Mouse (Mus musculus): ENCODE results near the gene Lyrm9.

Lyrm9 gene

GRCm38 (mm10) chr11:78851216-78851870 is 25.0 kb downstream of the Lyrm9 start:
- in situ Hi-C loops (cut with MboI, MseI) = no loop called here

- in situ Hi-C loops (cut with MboI, MseI) = no loop called here
Observed at GRCm38 (mm10) chr11:78851871-78852265, 25.5 kb downstream of the Lyrm9 start.

GRCm38 (mm10) chr11:78852529-78852928 is 26.1 kb downstream of the Lyrm9 start:
- in situ Hi-C loops (cut with MboI, MseI) = no loop called here

GRCm38 (mm10) chr11:78856310-78856709 is 29.9 kb downstream of the Lyrm9 start:
- in situ Hi-C loops (cut with MboI, MseI) = loop anchor here (5.0 kb wide), 1 partner anchor 61 kb away; no protein-coding TSS in a partner anchor

GRCm38 (mm10) chr11:78857611-78858010 is 31.2 kb downstream of the Lyrm9 start:
- in situ Hi-C loops (cut with MboI, MseI) = loop anchor here (5.0 kb wide), 1 partner anchor 60 kb away; no protein-coding TSS in a partner anchor

- in situ Hi-C loops (cut with MboI, MseI) = no loop called here
Observed at GRCm38 (mm10) chr11:78863898-78864297, 37.5 kb downstream of the Lyrm9 start.

GRCm38 (mm10) chr11:78864567-78865278 is 38.3 kb downstream of the Lyrm9 start:
- in situ Hi-C loops (cut with MboI, MseI) = loop anchor here (5.0 kb wide), 1 partner anchor 323 kb away; no protein-coding TSS in a partner anchor

GRCm38 (mm10) chr11:78865314-78865713 is 38.9 kb downstream of the Lyrm9 start:
- in situ Hi-C loops (cut with MboI, MseI) = loop anchor here (5.0 kb wide), 1 partner anchor 322 kb away; no protein-coding TSS in a partner anchor

- in situ Hi-C loops (cut with MboI, MseI) = loop anchor here (5.0 kb wide), 1 partner anchor 321 kb away; no protein-coding TSS in a partner anchor
Observed at GRCm38 (mm10) chr11:78866486-78866885, 40.1 kb downstream of the Lyrm9 start.

- in situ Hi-C loops (cut with MboI, MseI) = loop anchor here (5.0 kb wide), 1 partner anchor 320 kb away; no protein-coding TSS in a partner anchor
Observed at GRCm38 (mm10) chr11:78867696-78868095, 41.3 kb downstream of the Lyrm9 start.

GRCm38 (mm10) chr11:78869205-78869604 is 42.8 kb downstream of the Lyrm9 start:
- in situ Hi-C loops (cut with MboI, MseI) = loop anchor here (5.0 kb wide), 1 partner anchor 318 kb away; no protein-coding TSS in a partner anchor

- in situ Hi-C loops (cut with MboI, MseI) = no loop called here
Observed at GRCm38 (mm10) chr11:78870891-78871290, 44.5 kb downstream of the Lyrm9 start.

GRCm38 (mm10) chr11:78872782-78873181 is 46.4 kb downstream of the Lyrm9 start:
- in situ Hi-C loops (cut with MboI, MseI) = no loop called here

GRCm38 (mm10) chr11:78879727-78880126 is 53.3 kb downstream of the Lyrm9 start:
- in situ Hi-C loops (cut with MboI, MseI) = no loop called here

GRCm38 (mm10) chr11:78886693-78887092 is 60.3 kb downstream of the Lyrm9 start:
- in situ Hi-C loops (cut with MboI, MseI) = no loop called here

- in situ Hi-C loops (cut with MboI, MseI) = no loop called here
Observed at GRCm38 (mm10) chr11:78887102-78887971, 61.0 kb downstream of the Lyrm9 start.

GRCm38 (mm10) chr11:78889156-78889555 is 62.8 kb downstream of the Lyrm9 start:
- in situ Hi-C loops (cut with MboI, MseI) = no loop called here
